Mouse (Mus musculus) hindbrain, embryonic 13.5 days (tissue): Measurements from ENCODE around the gene Klhl23. TPM values are rescaled to one million over a fixed set of nuclear protein-coding genes. Genes with fewer than 3 reads are reported as not detected.

ENCODE experiments used
- ATAC-seq: fragments of 200-750 bp; cut with Nextera tagmentation; 2 replicates; pipeline ENCODE4 v1.8.0; 2017; ENCODE audit warnings: moderate TSS enrichment; ENCODE audit not compliant: low FRiP score
- H3K27ac ChIP-seq: fragments of 300-500 bp; sonication (generic); 2 replicates; pipeline ENCODE4 v1.5.1; 2015; ENCODE audit warnings: inconsistent platforms, mild to moderate bottlenecking, moderate library complexity
- H3K27me3 ChIP-seq: fragments of 300-500 bp; sonication (generic); 2 replicates; pipeline ENCODE4 v1.6.1; 2015; ENCODE audit warnings: mild to moderate bottlenecking, inconsistent platforms
- H3K36me3 ChIP-seq: fragments of 300-500 bp; sonication (generic); 2 replicates; pipeline ENCODE4 v1.6.1; 2015; ENCODE audit warnings: mild to moderate bottlenecking, inconsistent platforms
- H3K4me1 ChIP-seq: fragments of 300-500 bp; sonication (generic); replicated peaks from 2 replicates; pipeline ENCODE4 v1.6.1; 2015; ENCODE audit warnings: inconsistent platforms
- H3K4me2 ChIP-seq: fragments of 300-500 bp; sonication (generic); 2 replicates; pipeline ENCODE4 v1.6.1; 2015; ENCODE audit warnings: inconsistent platforms, mild to moderate bottlenecking, moderate library complexity
- H3K4me3 ChIP-seq: fragments of 300-500 bp; sonication (generic); 2 replicates; pipeline ENCODE4 v1.5.1; 2015; ENCODE audit warnings: mild to moderate bottlenecking, inconsistent platforms
- H3K9ac ChIP-seq: fragments of 300-500 bp; sonication (generic); 2 replicates; pipeline ENCODE4 v1.6.1; 2015; ENCODE audit warnings: mild to moderate bottlenecking, inconsistent platforms
- H3K9me3 ChIP-seq: fragments of 300-500 bp; sonication (generic); 2 replicates; pipeline ENCODE4 v1.6.1; 2016; ENCODE audit warnings: inconsistent platforms
- WGBS: fragments of 180-500 bp; shearing (Covaris S2); methylation state at CpG from one replicate; pipeline ENCODE4 v1.1.7; 2015; 5-methylcytosine and 5-hydroxymethylcytosine counted together
- polyA plus RNA-seq: library from polyadenylated mRNA; unstranded; fragments of >200 nt; fragmentation: Nextera tagmentation; extraction: Ambion mirVana; gene quantifications from 2 replicates; pipeline ENCODE4 v1.2.1, GENCODE M21; 2015

The Klhl23 gene
- polyA plus RNA-seq, 1 experiment from 2014 or later: 67.4 TPM

GRCm38 (mm10) chr2:69885050-69885449 lies 63.3 kb downstream of the Klhl23 start:
- no peaks in the 10 kb centered on the region for H3K27me3 ChIP-seq

GRCm38 (mm10) chr2:69885451-69886305 lies 63.9 kb downstream of the Klhl23 start, which contains the start of gene Mettl5:
TSS of gene Mettl5 (minus strand) at chr2:69885615.
- Histone ChIP-seq H3K36me3 (no peaks in the 10 kb centered on the region), H3K27ac (peak within 1 kb of the TSS; percentile 6; the same call in 1 of the 2 replicates), H3K4me1 (peaks cover 13% of the 10 kb centered on the region), H3K4me3 (peak within 1 kb of the TSS; percentile 45), H3K9me3 (no peaks in the 10 kb centered on the region), H3K4me2 (peak within 1 kb of the TSS; percentile 68), H3K27me3 (no peaks in the 10 kb centered on the region), H3K9ac (peak within 1 kb of the TSS; percentile 67)
- ATAC-seq: peak; percentile 93
- WGBS: 2% methylated on average over 45 of the region's 45 CpGs

More at GRCm38 (mm10) chr2:69885050-69885449, 63.3 kb downstream of the Klhl23 start:
- WGBS: 7% methylated on average over 12 of the region's 12 CpGs
- no peaks in the 10 kb centered on the region for H3K36me3 ChIP-seq
- no peaks in the 10 kb centered on the region for H3K9me3 ChIP-seq
- peaks cover 13% of the 10 kb centered on the region for H3K4me1 ChIP-seq
- peak; percentile 5; the same call in 1 of the 2 replicates for ATAC-seq
- peak overlapping the region; percentile 68 for H3K4me2 ChIP-seq
- H3K4me3 ChIP-seq: peak overlapping the region; percentile 45
- H3K9ac ChIP-seq: peak overlapping the region; percentile 67
- H3K27ac ChIP-seq: 0 out of 2 replicates have a peak overlapping the region, but pooled peaks have one; percentile 6

Other genes starting within 250 kb of the Klhl23 start
- gene Lrp2, start 235.9 kb upstream of the Klhl23 start, polyA plus RNA-seq: 0.98 and 1.3 TPM in 2 replicates
- gene Bbs5, start 174.8 kb upstream of the Klhl23 start, polyA plus RNA-seq: 23.5 and 28.1 TPM in 2 replicates
- gene Klhl41, start 151.8 kb upstream of the Klhl23 start, polyA plus RNA-seq: 0.36 and 0.48 TPM in 2 replicates
- gene Fastkd1, start 108.4 kb upstream of the Klhl23 start, polyA plus RNA-seq: 13.5 and 13.6 TPM in 2 replicates
- 136 and 143 TPM in 2 replicates for gene Ppig, start 99.4 kb upstream of the Klhl23 start, polyA plus RNA-seq
- gene Ccdc173, start 32.4 kb upstream of the Klhl23 start, polyA plus RNA-seq: 4.0 and 4.4 TPM in 2 replicates
- gene Phospho2, start 32.3 kb upstream of the Klhl23 start, polyA plus RNA-seq: 41.3 and 43.3 TPM in 2 replicates
- gene Ssb, start 39.6 kb downstream of the Klhl23 start, polyA plus RNA-seq: 335 and 355 TPM in 2 replicates
- gene Mettl5, start 63.7 kb downstream of the Klhl23 start, polyA plus RNA-seq: 28.5 and 30.4 TPM in 2 replicates
- gene Ubr3, start 75.3 kb downstream of the Klhl23 start, polyA plus RNA-seq: 15.1 and 15.8 TPM in 2 replicates
- 0.12 and 0.39 TPM in 2 replicates for gene Myo3b, start 217.2 kb downstream of the Klhl23 start, polyA plus RNA-seq